In genomic region chr5:148554701-148555100, GRCm38 (mm10) we compare ENCODE assay signal across 9 mouse cellular contexts. TPM values are rescaled to one million over a fixed set of nuclear protein-coding genes. Genes with fewer than 3 reads are reported as not detected.
DNase-seq lines count a peak whose midpoint lies in the region; ATAC-seq and TF ChIP-seq lines count a peak whose summit lies in the region.
"Had no signal": no experiment of that assay in that cellular context is flagged by ENCODE, and none has a peak within 500 bp of the region (broad histone marks: within the 10 kb centered on the region; RNA-seq: fewer than 3 reads in every experiment).

No protein-coding gene starts in this region.

- ATAC-seq in kidney, embryonic 14.5 days (ENCODE audit: low FRiP score, low TSS enrichment) = no peak
- ATAC-seq in liver, embryonic 11.5 days (replicated peaks; ENCODE audit: low FRiP score) = no peak
- no peak for ATAC-seq in stomach, postnatal 0 days (ENCODE audit: low FRiP score, low TSS enrichment)

- WGBS in kidney, embryonic 14.5 days = 4% methylated on average over 16 of the region's 16 CpGs
- 5% methylated on average over 16 of the region's 16 CpGs for WGBS in forebrain, embryonic 10.5 days
- WGBS in liver, embryonic 11.5 days = 6% methylated on average over 16 of the region's 16 CpGs
- WGBS in stomach, postnatal 0 days = 16% methylated on average over 16 of the region's 16 CpGs

- H3K4me2 ChIP-seq in kidney, embryonic 14.5 days (replicated peaks; ENCODE audit: low read depth, low read length) = peak overlapping the region; percentile 39
- H3K4me2 ChIP-seq in liver, embryonic 11.5 days = peak overlapping the region; percentile 51
- H3K4me2 ChIP-seq in stomach, postnatal 0 days (replicated peaks; ENCODE audit: low read depth) = no peak overlapping the region

- no peaks in the 10 kb centered on the region for H3K9me3 ChIP-seq in kidney, embryonic 14.5 days (ENCODE audit: control insufficient read depth, low read length)
- no peaks in the 10 kb centered on the region for H3K9me3 ChIP-seq in forebrain, embryonic 10.5 days
- no peaks in the 10 kb centered on the region for H3K9me3 ChIP-seq in liver, embryonic 11.5 days (ENCODE audit: control insufficient read depth, low read length)
- no peaks in the 10 kb centered on the region for H3K9me3 ChIP-seq in stomach, postnatal 0 days (ENCODE audit: control insufficient read depth, low read length)

- TF ChIP-seq CTCF in stomach, postnatal 0 days (IDR thresholded peaks at IDR 0.05; ENCODE audit: low read depth) = no peak

- H3K4me1 ChIP-seq in kidney, embryonic 14.5 days (ENCODE audit: control insufficient read depth, insufficient read depth, low read length) = peaks cover 12% of the 10 kb centered on the region
- peaks cover 37% of the 10 kb centered on the region for H3K4me1 ChIP-seq in forebrain, embryonic 10.5 days
- H3K4me1 ChIP-seq in liver, embryonic 11.5 days (replicated peaks; ENCODE audit: control insufficient read depth, insufficient read depth, low read length) = peaks cover 28% of the 10 kb centered on the region
- H3K4me1 ChIP-seq in stomach, postnatal 0 days (replicated peaks; ENCODE audit: control insufficient read depth, insufficient read depth) = no peaks in the 10 kb centered on the region

- H3K27me3 ChIP-seq in kidney, embryonic 14.5 days (ENCODE audit: control insufficient read depth, insufficient read depth, low read length) = no peaks in the 10 kb centered on the region
- peaks cover 22% of the 10 kb centered on the region for H3K27me3 ChIP-seq in forebrain, embryonic 10.5 days (ENCODE audit: poor library complexity, severe bottlenecking)
- H3K27me3 ChIP-seq in liver, embryonic 11.5 days (replicated peaks; ENCODE audit: control insufficient read depth, insufficient read depth, low read length) = peaks cover 3% of the 10 kb centered on the region; the same call in 1 of the 2 replicates
- no peaks in the 10 kb centered on the region for H3K27me3 ChIP-seq in stomach, postnatal 0 days (ENCODE audit: control insufficient read depth, insufficient read depth, low read length)

- H3K9ac ChIP-seq in kidney, embryonic 14.5 days (ENCODE audit: low read depth, low read length) = no peak overlapping the region; the same call in 1 of the 2 replicates
- H3K9ac ChIP-seq in liver, embryonic 11.5 days (ENCODE audit: low read depth, low read length) = no peak overlapping the region
- 0 out of 2 replicates have a peak overlapping the region, but pooled peaks have one; percentile 18 for H3K9ac ChIP-seq in stomach, postnatal 0 days (ENCODE audit: low read length)

- 0 out of 2 replicates have a peak overlapping the region, but pooled peaks have one; percentile 13 for H3K4me3 ChIP-seq in kidney, embryonic 14.5 days (ENCODE audit: low read length)
- H3K4me3 ChIP-seq in forebrain, embryonic 10.5 days = peak overlapping the region; percentile 42
- H3K4me3 ChIP-seq in liver, embryonic 11.5 days (ENCODE audit: low read depth, low read length) = no peak overlapping the region
- no peak overlapping the region for H3K4me3 ChIP-seq in stomach, postnatal 0 days (ENCODE audit: low read depth, low read length)

- no peak for DNase-seq in kidney, postnatal 10 days
- no peak for DNase-seq in forebrain, embryonic 10.5 days (ENCODE audit: extremely low spot score, low spot score)
- DNase-seq in liver, embryonic 11.5 days (ENCODE audit: low spot score) = no peak
- DNase-seq in stomach, postnatal 0 days (ENCODE audit: low spot score) = peak; percentile 12
- DNase-seq in urinary bladder, postnatal 14 days (ENCODE audit: low spot score) = no peak
- no peak for DNase-seq in ovary, postnatal 36 days (ENCODE audit: low spot score)
- DNase-seq in frontal cortex, postnatal 10 days (ENCODE audit: low spot score in 2 of 2) = no peak
- DNase-seq: adrenal gland, postnatal 10 days had no signal

- no peak overlapping the region for H3K27ac ChIP-seq in kidney, embryonic 14.5 days (ENCODE audit: low read depth, low read length)
- H3K27ac ChIP-seq in forebrain, embryonic 10.5 days = 0 out of 2 replicates have a peak overlapping the region, but pooled peaks have one; percentile 12
- no peak overlapping the region for H3K27ac ChIP-seq in liver, embryonic 11.5 days (ENCODE audit: low read depth, low read length)
- H3K27ac ChIP-seq in stomach, postnatal 0 days (replicated peaks) = no peak overlapping the region

- TF ChIP-seq EP300 in stomach, postnatal 0 days (optimal IDR thresholded peaks at IDR 0.05) = no peak

- no peaks in the 10 kb centered on the region for H3K36me3 ChIP-seq in kidney, embryonic 14.5 days (ENCODE audit: control insufficient read depth, insufficient read depth, low read length)
- H3K36me3 ChIP-seq in forebrain, embryonic 10.5 days (replicated peaks) = no peaks in the 10 kb centered on the region
- no peaks in the 10 kb centered on the region for H3K36me3 ChIP-seq in liver, embryonic 11.5 days (ENCODE audit: control insufficient read depth, insufficient read depth, low read length)
- no peaks in the 10 kb centered on the region for H3K36me3 ChIP-seq in stomach, postnatal 0 days (ENCODE audit: control insufficient read depth, insufficient read depth, low read length)

RNA-seq across cellular contexts. Expression of gene Ubl3, which starts 2.1 kb away (rescaled TPM):
- polyA plus RNA-seq in kidney, embryonic 14.5 days (2014; fragmentation: Nextera tagmentation; extraction: Ambion mirVana) = 52.4 and 78.2 TPM in 2 replicates
- polyA plus RNA-seq in forebrain, embryonic 10.5 days (2016; fragmentation: Nextera tagmentation; extraction: Ambion mirVana) = 43.8 and 44.3 TPM in 2 replicates
- polyA plus RNA-seq in liver, embryonic 11.5 days (2014; fragmentation: Nextera tagmentation; extraction: Ambion mirVana) = 40.1 and 43.1 TPM in 2 replicates
- polyA plus RNA-seq in stomach, postnatal 0 days (2015; fragmentation: Nextera tagmentation; extraction: Ambion mirVana) = 117 and 123 TPM in 2 replicates

Comparison
In these comparisons a context has a peak if more than half of its experiments do, and no peak if none do; other contexts are left out.
1. H3K4me3 ChIP-seq: peak in kidney, embryonic 14.5 days (single experiment) and forebrain, embryonic 10.5 days (single experiment); none in liver, embryonic 11.5 days (single experiment) and stomach, postnatal 0 days (single experiment).